Mouse (Mus musculus): Measurements from ENCODE around the gene Magea3. TPM values are rescaled to one million over a fixed set of nuclear protein-coding genes. Genes with fewer than 3 reads are reported as not detected.

Gene Magea3
- not detected for polyA plus RNA-seq (2017; shearing (Covaris generic))

DNA sequence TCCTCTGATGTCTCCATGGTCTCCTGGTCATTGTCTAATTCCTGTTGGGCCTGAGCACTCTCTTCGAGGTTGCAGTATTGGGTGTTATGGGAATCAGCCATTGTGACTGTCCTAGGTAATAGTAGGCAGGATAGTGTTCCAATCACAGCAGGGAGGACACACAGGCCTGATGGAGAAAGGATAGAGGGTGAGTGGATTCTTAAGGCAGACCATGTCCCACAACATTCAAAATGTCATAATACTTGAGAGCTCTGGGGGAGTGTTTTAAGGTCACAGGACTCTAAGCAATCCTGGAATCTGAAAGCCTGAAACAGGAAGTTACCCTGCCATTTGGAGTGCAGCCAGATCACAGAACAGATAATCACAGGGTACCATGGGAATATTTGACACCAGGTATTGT is at the start of gene Magea3:
TSS of gene Magea3 (minus strand) at position 101 of the 400 bp plus-strand sequence.

DNA sequence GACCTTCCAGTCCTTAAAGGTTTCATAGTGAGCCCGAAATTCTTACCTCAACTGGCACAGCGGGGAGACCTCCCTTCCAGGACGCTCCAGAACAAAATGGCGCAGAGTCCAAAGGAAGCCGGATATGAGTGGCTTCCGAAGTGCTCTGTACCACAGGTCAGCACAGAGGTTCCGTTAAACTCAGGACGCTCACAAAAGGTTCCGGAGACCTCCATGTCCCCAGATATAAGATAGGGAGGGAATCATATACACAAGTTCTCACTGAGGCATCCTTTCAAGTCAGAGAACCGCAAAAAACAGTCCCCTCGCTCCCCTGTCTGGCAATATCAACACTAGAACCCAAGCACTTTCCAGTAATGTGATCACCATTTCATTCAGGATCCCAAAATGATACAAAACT is 46.4 kb upstream of the Magea3 start, which contains the start of gene Magea8:
TSS of gene Magea8 (minus strand) at position 101 of the 400 bp plus-strand sequence.

GRCm38 (mm10) chrX:154935887-154936286 is 13.4 kb downstream of the Magea3 start, which contains the start of gene Magea6:
Magea6 (minus strand) TSS chrX:154935987.

Other genes with a start within 250 kb of the Magea3 start
- gene Cldn34b1, start 59.2 kb downstream of the Magea3 start, polyA plus RNA-seq (2017; shearing (Covaris generic)) = not detected
- gene Magea6, start 13.5 kb downstream of the Magea3 start, polyA plus RNA-seq (2017; shearing (Covaris generic)) = not detected
- gene Magea8, start 46.3 kb upstream of the Magea3 start, polyA plus RNA-seq (2017; shearing (Covaris generic)) = not detected
- gene Magea5, start 113.6 kb upstream of the Magea3 start, polyA plus RNA-seq (2017; shearing (Covaris generic)) = not detected
- gene Magea1, start 140.3 kb upstream of the Magea3 start, polyA plus RNA-seq (2017; shearing (Covaris generic)) = not detected
- not detected for gene Magea2, start 144.2 kb upstream of the Magea3 start, polyA plus RNA-seq (2017; shearing (Covaris generic))
- gene Cldn34b2, start 178.9 kb upstream of the Magea3 start, polyA plus RNA-seq (2017; shearing (Covaris generic)) = not detected

Measured in CD4-positive, CD25-positive, alpha-beta regulatory T cell, adult 9 weeks (primary cell).